Mouse (Mus musculus): ENCODE measurements at regions not wholly inside any gene's neighbourhood (a gene's known extent, or its start where the extent isn't known, plus 50 kb on each side); places are given as distances from the start of the nearest gene placed in this dataset.

- DNase-seq, result no peak
These were observed 58.5 kb upstream of the Top1 start for GRCm38 (mm10) chr2:160587015-160587835.

GRCm38 (mm10) chr2:160588401-160588800, 57.3 kb upstream of the Top1 start:
- no peak for DNase-seq

GRCm38 (mm10) chr2:160590209-160590910, 55.3 kb upstream of the Top1 start:
- DNase-seq, result no peak

- DNase-seq, result no peak
These were observed 54.1 kb upstream of the Top1 start for GRCm38 (mm10) chr2:160591446-160592180.

GRCm38 (mm10) chr2:160593035-160593434, 52.7 kb upstream of the Top1 start:
- peak; percentile 84 for DNase-seq
